Mouse (Mus musculus): ENCODE measurements around the gene Atxn3.

DNA sequence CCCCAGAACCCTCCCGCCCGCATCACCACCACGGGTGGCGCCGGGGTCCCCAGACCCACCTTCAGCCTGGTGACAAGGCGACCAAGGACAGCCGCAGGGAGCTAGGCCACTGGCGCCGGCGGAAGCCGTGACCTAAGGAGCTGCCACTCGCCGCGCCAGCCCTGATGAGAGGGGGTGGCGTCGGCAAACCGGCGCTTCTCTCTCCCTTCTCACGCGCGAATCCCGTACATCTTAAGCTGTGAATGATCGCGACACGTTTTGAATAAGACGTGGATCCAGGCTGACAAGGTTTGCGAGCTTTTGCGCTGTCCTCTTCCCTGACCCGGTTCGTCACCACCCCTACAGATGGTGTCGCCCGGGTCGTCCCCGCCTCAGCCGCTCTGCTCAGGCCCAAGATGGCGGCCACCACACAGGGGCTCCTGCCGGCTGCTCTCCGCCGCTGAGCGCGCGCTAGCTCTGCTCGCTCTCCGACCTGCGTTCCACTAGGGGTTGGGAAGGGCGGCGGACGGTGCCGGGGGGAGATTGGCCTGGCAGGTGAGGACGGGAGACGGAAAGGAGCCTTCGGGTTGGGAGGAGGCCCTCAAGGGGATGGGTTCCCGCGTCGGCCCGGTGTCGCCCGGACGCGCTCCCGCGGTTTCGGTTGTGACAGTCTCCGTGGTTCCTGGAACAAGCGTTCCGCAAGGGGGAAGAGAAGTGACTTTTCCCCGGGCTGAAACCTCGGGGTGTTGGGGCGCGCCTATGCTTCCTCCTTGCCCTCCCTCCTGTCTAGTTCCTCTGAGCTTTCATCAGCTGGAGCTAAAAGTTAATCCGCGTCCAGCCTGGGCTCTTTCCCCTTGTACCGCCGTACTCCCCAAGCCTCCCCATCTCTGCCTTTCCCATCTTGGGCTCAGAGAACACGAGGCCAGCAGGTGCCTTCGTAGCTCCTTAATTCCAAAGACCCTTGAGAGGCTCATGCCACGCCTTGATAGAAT, 17.8 kb upstream of the Atxn3 start, which contains the start of gene Cpsf2:
- TF ChIP-seq POLR2A (IDR thresholded peaks at IDR 0.05; ENCODE audit: borderline replicate concordance, extremely low read depth, low read depth, low read length) (peak; percentile 51; the same call in 1 of the 2 replicates), CTCF (IDR thresholded peaks at IDR 0.05; ENCODE audit: insufficient read depth, low read length) (no peak)
